In the genomic region with DNA sequence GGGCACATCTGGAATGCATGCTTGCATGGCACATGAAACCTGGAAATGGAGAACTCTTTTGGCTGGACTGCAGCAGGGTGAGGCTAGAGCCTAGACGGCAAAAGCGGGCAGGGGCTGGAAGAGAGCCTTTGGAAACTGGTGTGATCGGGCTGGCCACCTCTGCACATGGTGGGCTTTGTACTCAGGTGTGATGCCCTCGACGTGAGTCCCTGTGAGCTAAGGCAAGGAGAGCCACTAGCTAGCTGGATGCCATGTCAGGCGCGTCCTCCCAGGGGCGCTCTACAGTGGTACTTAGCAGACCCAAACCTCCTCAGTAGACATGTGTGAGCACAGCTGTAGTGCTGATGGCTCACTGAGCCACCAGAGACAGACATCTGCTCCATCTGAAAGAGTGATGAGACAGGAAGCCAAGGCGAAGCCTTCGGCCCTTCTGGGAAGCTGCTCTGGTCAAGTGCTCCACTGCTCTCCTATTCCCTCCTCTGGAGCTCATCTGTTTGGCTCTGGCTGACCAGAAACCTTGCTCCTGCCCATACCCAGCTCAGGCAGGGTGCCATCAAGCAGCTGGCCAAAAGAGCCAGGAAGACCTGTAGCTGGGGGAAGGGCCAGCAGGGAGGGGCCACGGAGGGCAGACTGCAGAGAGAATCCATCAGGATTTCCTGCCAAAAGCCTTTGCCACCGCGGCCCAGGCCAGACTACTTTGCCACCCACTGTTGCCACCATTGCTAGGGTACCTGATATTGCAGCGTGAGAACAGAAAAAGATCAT, we compare ENCODE assay signal across 11 mouse cellular contexts. TPM values are rescaled to one million over a fixed set of nuclear protein-coding genes. Genes with fewer than 3 reads are reported as not detected.
A peak's percentile ranks its signal among the peaks of the same experiment; 100 is the strongest.
DNase-seq lines count a peak whose midpoint lies in the region; ATAC-seq and TF ChIP-seq lines count a peak whose summit lies in the region.
"Had no signal": no experiment of that assay in that cellular context is flagged by ENCODE, and none has a peak within 500 bp of the region (broad histone marks: within the 10 kb centered on the region; RNA-seq: fewer than 3 reads in every experiment).

No protein-coding gene starts in this region.

- TF ChIP-seq EP300 in stomach, postnatal 0 days (optimal IDR thresholded peaks at IDR 0.05) = no peak

- H3K27me3 ChIP-seq in hindbrain, embryonic 10.5 days (ENCODE audit: insufficient read depth, poor library complexity, severe bottlenecking) = no peaks in the 10 kb centered on the region
- H3K27me3 ChIP-seq in hindbrain, embryonic 14.5 days (ENCODE audit: control insufficient read depth, insufficient read depth, low read length) = no peaks in the 10 kb centered on the region
- no peaks in the 10 kb centered on the region for H3K27me3 ChIP-seq in thymus, adult 2 months (ENCODE audit: control insufficient read depth, insufficient read depth, low read length)
- no peaks in the 10 kb centered on the region for H3K27me3 ChIP-seq in stomach, postnatal 0 days (ENCODE audit: control insufficient read depth, insufficient read depth, low read length)
- H3K27me3 ChIP-seq in midbrain, embryonic 16.5 days (ENCODE audit: control insufficient read depth, insufficient read depth, low read depth, low read length) = no peaks in the 10 kb centered on the region

- 0 out of 2 replicates have a peak, but pooled peaks cover 3% of the 10 kb centered on the region for H3K36me3 ChIP-seq in hindbrain, embryonic 10.5 days
- H3K36me3 ChIP-seq in hindbrain, embryonic 14.5 days (replicated peaks; ENCODE audit: control insufficient read depth, insufficient read depth) = no peaks in the 10 kb centered on the region
- H3K36me3 ChIP-seq in thymus, adult 2 months (ENCODE audit: control insufficient read depth, insufficient read depth, low read length) = no peaks in the 10 kb centered on the region
- H3K36me3 ChIP-seq in stomach, postnatal 0 days (ENCODE audit: control insufficient read depth, insufficient read depth, low read length) = no peaks in the 10 kb centered on the region
- H3K36me3 ChIP-seq in midbrain, embryonic 16.5 days (ENCODE audit: control insufficient read depth, insufficient read depth, low read length) = no peaks in the 10 kb centered on the region

- no peak overlapping the region for H3K4me3 ChIP-seq in hindbrain, embryonic 10.5 days
- no peak overlapping the region for H3K4me3 ChIP-seq in hindbrain, embryonic 14.5 days (replicated peaks; ENCODE audit: low read length)
- peak overlapping the region; percentile 2; the same call in 1 of the 2 replicates for H3K4me3 ChIP-seq in thymus, adult 2 months (ENCODE audit: control insufficient read depth, insufficient read depth, low read length)
- H3K4me3 ChIP-seq in stomach, postnatal 0 days (ENCODE audit: low read depth, low read length) = no peak overlapping the region
- H3K4me3 ChIP-seq in midbrain, embryonic 16.5 days (ENCODE audit: low read depth, low read length) = no peak overlapping the region

- H3K4me1 ChIP-seq in hindbrain, embryonic 10.5 days (replicated peaks) = peaks cover 46% of the 10 kb centered on the region
- H3K4me1 ChIP-seq in hindbrain, embryonic 14.5 days (replicated peaks; ENCODE audit: control insufficient read depth, insufficient read depth, low read length) = no peaks in the 10 kb centered on the region; the same call in 1 of the 2 replicates
- peaks cover 33% of the 10 kb centered on the region for H3K4me1 ChIP-seq in thymus, adult 2 months (replicated peaks; ENCODE audit: control insufficient read depth, insufficient read depth, low read length)
- peaks cover 3% of the 10 kb centered on the region; the same call in 1 of the 2 replicates for H3K4me1 ChIP-seq in stomach, postnatal 0 days (replicated peaks; ENCODE audit: control insufficient read depth, insufficient read depth)
- no peaks in the 10 kb centered on the region for H3K4me1 ChIP-seq in midbrain, embryonic 16.5 days (ENCODE audit: control insufficient read depth, insufficient read depth, low read length)

- no peak for TF ChIP-seq POLR2A in thymus, adult 2 months (IDR thresholded peaks at IDR 0.05; ENCODE audit: control insufficient read depth, extremely low read depth, insufficient read depth, low read length, poor library complexity)

- no peak for ATAC-seq in hindbrain, embryonic 14.5 days (ENCODE audit: low FRiP score)
- ATAC-seq in stomach, postnatal 0 days (ENCODE audit: low FRiP score, low TSS enrichment) = no peak
- ATAC-seq in midbrain, embryonic 16.5 days = no peak

- TF ChIP-seq CTCF in thymus, adult 2 months (IDR thresholded peaks at IDR 0.05; ENCODE audit: borderline replicate concordance, control insufficient read depth, extremely low read depth, insufficient read depth, low read length, poor library complexity) = no peak
- TF ChIP-seq CTCF in stomach, postnatal 0 days (IDR thresholded peaks at IDR 0.05; ENCODE audit: low read depth) = no peak

- no peak for DNase-seq in hindbrain, embryonic 10.5 days (ENCODE audit: low spot score)
- DNase-seq in hindbrain, embryonic 14.5 days (ENCODE audit: low spot score) = no peak
- DNase-seq in thymus, adult 2 months = no peak
- DNase-seq in thymus, postnatal 10 days (ENCODE audit: low spot score in 2 of 2) = no peak
- DNase-seq in gastrocnemius, postnatal 36 days = peak; percentile 50 to 64
- no peak for DNase-seq in stomach, postnatal 0 days (ENCODE audit: low spot score)
- DNase-seq in ovary, adult 18-20 months (ENCODE audit: low spot score) = no peak
- DNase-seq: kidney, postnatal 14 days had no signal

- 89% methylated on average over 14 of the region's 14 CpGs for WGBS in hindbrain, embryonic 10.5 days
- WGBS in hindbrain, embryonic 14.5 days = 82% methylated on average over 14 of the region's 14 CpGs
- WGBS in thymus, adult 2 months = 57% methylated on average over 14 of the region's 14 CpGs
- 85% methylated on average over 13 of the region's 14 CpGs for WGBS in stomach, postnatal 0 days
- WGBS in midbrain, embryonic 16.5 days = 90% methylated on average over 14 of the region's 14 CpGs

- no peak overlapping the region for H3K4me2 ChIP-seq in hindbrain, embryonic 14.5 days (replicated peaks)
- no peak overlapping the region for H3K4me2 ChIP-seq in stomach, postnatal 0 days (replicated peaks; ENCODE audit: low read depth)
- no peak overlapping the region for H3K4me2 ChIP-seq in midbrain, embryonic 16.5 days (ENCODE audit: low read length)

- no peaks in the 10 kb centered on the region for H3K9me3 ChIP-seq in hindbrain, embryonic 10.5 days
- no peaks in the 10 kb centered on the region for H3K9me3 ChIP-seq in hindbrain, embryonic 14.5 days (ENCODE audit: control insufficient read depth, low read length)
- H3K9me3 ChIP-seq in stomach, postnatal 0 days (ENCODE audit: control insufficient read depth, low read length) = no peaks in the 10 kb centered on the region
- no peaks in the 10 kb centered on the region for H3K9me3 ChIP-seq in midbrain, embryonic 16.5 days (replicated peaks; ENCODE audit: control insufficient read depth, low read length, poor library complexity, severe bottlenecking)
- H3K9me3 ChIP-seq: G1E had no signal

- 0 out of 2 replicates have a peak overlapping the region, but pooled peaks have one; percentile 1 for H3K27ac ChIP-seq in hindbrain, embryonic 10.5 days
- no peak overlapping the region for H3K27ac ChIP-seq in hindbrain, embryonic 14.5 days
- H3K27ac ChIP-seq in thymus, adult 2 months (ENCODE audit: control insufficient read depth, insufficient read depth, low read length) = no peak overlapping the region
- 0 out of 2 replicates have a peak overlapping the region, but pooled peaks have one; percentile 8 for H3K27ac ChIP-seq in stomach, postnatal 0 days (replicated peaks)
- H3K27ac ChIP-seq in midbrain, embryonic 16.5 days (ENCODE audit: low read length) = no peak overlapping the region

- H3K9ac ChIP-seq in hindbrain, embryonic 14.5 days = no peak overlapping the region
- no peak overlapping the region for H3K9ac ChIP-seq in stomach, postnatal 0 days (ENCODE audit: low read length)
- H3K9ac ChIP-seq in midbrain, embryonic 16.5 days (ENCODE audit: low read depth, low read length) = no peak overlapping the region

- intact Hi-C loops in gastrocnemius, postnatal 36 days (cut with DNase I) = loop anchor here (5.0 kb wide), 1 partner anchor 75 kb away; the partner anchor contains the start of gene Zfand2a

RNA-seq across cellular contexts. Expression of gene C130050O18Rik, which starts 2.2 kb away (rescaled TPM):
- 0.43 TPM in 1 of 2 replicates, not detected in the other for polyA plus RNA-seq in hindbrain, embryonic 10.5 days (2016; fragmentation: Nextera tagmentation; extraction: Ambion mirVana)
- polyA plus RNA-seq in hindbrain, embryonic 14.5 days (2014; fragmentation: Nextera tagmentation; extraction: Ambion mirVana) = 0.26 and 0.32 TPM in 2 replicates
- polyA plus RNA-seq in thymus, adult 2 months (2012; rRNA removed) = 1.5 and 2.1 TPM in 2 replicates
- under 1 TPM; 0.13 to 0.35 TPM for total RNA-seq in gastrocnemius, postnatal 36 days (2021)
- 0.41 and 0.46 TPM in 2 replicates for polyA plus RNA-seq in stomach, postnatal 0 days (2015; fragmentation: Nextera tagmentation; extraction: Ambion mirVana)
- 0.14 and 0.39 TPM in 2 replicates for polyA plus RNA-seq in midbrain, embryonic 16.5 days (2015; fragmentation: Nextera tagmentation; extraction: Ambion mirVana)

RNA-seq across cellular contexts. Expression of gene Gper1, which starts 15.6 kb away (rescaled TPM):
- polyA plus RNA-seq in hindbrain, embryonic 10.5 days (2016; fragmentation: Nextera tagmentation; extraction: Ambion mirVana) = 0.40 and 0.76 TPM in 2 replicates
- 7.5 TPM in 2 replicates for polyA plus RNA-seq in hindbrain, embryonic 14.5 days (2014; fragmentation: Nextera tagmentation; extraction: Ambion mirVana)
- polyA plus RNA-seq in thymus, adult 2 months (2012; rRNA removed) = 1.5 and 2.1 TPM in 2 replicates
- 1 to 10 TPM; 1.1 to 1.2 TPM for total RNA-seq in gastrocnemius, postnatal 36 days (2021)
- 2.8 and 3.2 TPM in 2 replicates for polyA plus RNA-seq in stomach, postnatal 0 days (2015; fragmentation: Nextera tagmentation; extraction: Ambion mirVana)
- polyA plus RNA-seq in midbrain, embryonic 16.5 days (2015; fragmentation: Nextera tagmentation; extraction: Ambion mirVana) = 9.4 TPM in 2 replicates
- total RNA-seq: G1E had no signal
- polyA plus RNA-seq: G1E had no signal

RNA-seq across cellular contexts. Expression of gene Gpr146, which starts 29.8 kb away (rescaled TPM):
- 2.0 and 2.8 TPM in 2 replicates for polyA plus RNA-seq in hindbrain, embryonic 10.5 days (2016; fragmentation: Nextera tagmentation; extraction: Ambion mirVana)
- polyA plus RNA-seq in hindbrain, embryonic 14.5 days (2014; fragmentation: Nextera tagmentation; extraction: Ambion mirVana) = 1.4 and 2.7 TPM in 2 replicates
- 33.9 and 40.1 TPM in 2 replicates for polyA plus RNA-seq in thymus, adult 2 months (2012; rRNA removed)
- total RNA-seq in gastrocnemius, postnatal 36 days (2021) = 10 to 100 TPM; 25.3 to 30.4 TPM
- 3.5 TPM in 2 replicates for polyA plus RNA-seq in stomach, postnatal 0 days (2015; fragmentation: Nextera tagmentation; extraction: Ambion mirVana)
- 2.5 and 2.9 TPM in 2 replicates for polyA plus RNA-seq in midbrain, embryonic 16.5 days (2015; fragmentation: Nextera tagmentation; extraction: Ambion mirVana)

RNA-seq across cellular contexts. Expression of gene 3110082I17Rik, which starts 53.0 kb away (rescaled TPM):
- polyA plus RNA-seq in hindbrain, embryonic 10.5 days (2016; fragmentation: Nextera tagmentation; extraction: Ambion mirVana) = 49.1 and 56.3 TPM in 2 replicates
- polyA plus RNA-seq in hindbrain, embryonic 14.5 days (2014; fragmentation: Nextera tagmentation; extraction: Ambion mirVana) = 12.7 and 13.6 TPM in 2 replicates
- polyA plus RNA-seq in thymus, adult 2 months (2012; rRNA removed) = 7.5 and 8.2 TPM in 2 replicates
- 1 to 10 TPM; 6.1 to 9.2 TPM for total RNA-seq in gastrocnemius, postnatal 36 days (2021)
- polyA plus RNA-seq in stomach, postnatal 0 days (2015; fragmentation: Nextera tagmentation; extraction: Ambion mirVana) = 19.2 and 19.7 TPM in 2 replicates
- 16.8 and 17.7 TPM in 2 replicates for polyA plus RNA-seq in midbrain, embryonic 16.5 days (2015; fragmentation: Nextera tagmentation; extraction: Ambion mirVana)

RNA-seq across cellular contexts. Expression of gene Cyp2w1, which starts 54.9 kb away (rescaled TPM):
- polyA plus RNA-seq in hindbrain, embryonic 10.5 days (2016; fragmentation: Nextera tagmentation; extraction: Ambion mirVana) = not detected in 2 replicates
- polyA plus RNA-seq in hindbrain, embryonic 14.5 days (2014; fragmentation: Nextera tagmentation; extraction: Ambion mirVana) = not detected in 2 replicates
- polyA plus RNA-seq in thymus, adult 2 months (2012; rRNA removed) = 0.20 and 1.2 TPM in 2 replicates
- not detected for total RNA-seq in gastrocnemius, postnatal 36 days (2021)
- 4.8 and 8.5 TPM in 2 replicates for polyA plus RNA-seq in stomach, postnatal 0 days (2015; fragmentation: Nextera tagmentation; extraction: Ambion mirVana)
- not detected in 2 replicates for polyA plus RNA-seq in midbrain, embryonic 16.5 days (2015; fragmentation: Nextera tagmentation; extraction: Ambion mirVana)
- total RNA-seq: G1E; gastrocnemius, postnatal 4 days had no signal
- polyA plus RNA-seq: G1E had no signal

Comparison
In these comparisons a context has a peak if more than half of its experiments do, and no peak if none do; other contexts are left out.
1. H3K27ac ChIP-seq: peak in hindbrain, embryonic 10.5 days (single experiment) and stomach, postnatal 0 days (single experiment); none in hindbrain, embryonic 14.5 days (single experiment), thymus, adult 2 months (single experiment) and midbrain, embryonic 16.5 days (single experiment).
2. DNase-seq: peak in gastrocnemius, postnatal 36 days (2 of 2); none in hindbrain, embryonic 10.5 days (single experiment), hindbrain, embryonic 14.5 days (single experiment), thymus, adult 2 months (single experiment), thymus, postnatal 10 days (0 of 2), stomach, postnatal 0 days (single experiment) and ovary, adult 18-20 months (single experiment).